Mouse (Mus musculus) C2C12 (cell line): ENCODE results near the gene Zfp277.

Experiments
- CTCF ChIP-seq: IDR thresholded peaks from one replicate; pipeline ENCODE4 v1.5.1; 2011; ENCODE audit not compliant: control insufficient read depth, insufficient read depth, insufficient read length
- FOSL1 ChIP-seq: IDR thresholded peaks from one replicate; pipeline ENCODE4 v1.8.0; 2011; ENCODE audit warnings: mild to moderate bottlenecking, low read length; ENCODE audit not compliant: poor library complexity, insufficient read depth, severe bottlenecking
- MAX ChIP-seq: IDR thresholded peaks from one replicate; pipeline ENCODE4 v1.6.1; 2011; ENCODE audit warnings: mild to moderate bottlenecking, control low read depth
- USF1 ChIP-seq: IDR thresholded peaks from one replicate; pipeline ENCODE4 v1.6.1; 2011; ENCODE audit warnings: low read depth, mild to moderate bottlenecking, control low read depth, moderate library complexity

DNA sequence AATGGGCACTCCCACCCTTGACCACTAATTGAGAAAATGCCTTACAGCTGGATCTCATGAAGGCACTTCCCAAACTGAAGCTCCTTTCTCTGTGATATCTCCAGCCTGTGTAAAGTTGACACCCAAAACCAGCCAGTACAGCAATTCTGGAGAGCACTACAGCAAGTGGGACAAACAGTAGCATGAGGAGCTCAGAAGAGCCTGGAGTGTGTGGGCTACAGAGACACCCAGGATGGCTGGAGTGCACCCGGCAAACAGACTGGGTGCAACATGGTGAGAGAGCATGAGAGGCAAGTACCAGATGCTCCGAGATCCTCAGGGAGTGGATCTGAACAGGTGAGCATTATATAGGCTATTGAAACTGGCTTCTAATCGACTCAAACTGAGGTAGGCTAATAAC, 93.8 kb downstream of the Zfp277 start:
- no peak for TF ChIP-seq CTCF
- no peak for TF ChIP-seq MAX
- TF ChIP-seq USF1, result no peak
- no peak for TF ChIP-seq FOSL1
